Comparison of ENCODE assay signal across 8 mouse cellular contexts in the genomic region with DNA sequence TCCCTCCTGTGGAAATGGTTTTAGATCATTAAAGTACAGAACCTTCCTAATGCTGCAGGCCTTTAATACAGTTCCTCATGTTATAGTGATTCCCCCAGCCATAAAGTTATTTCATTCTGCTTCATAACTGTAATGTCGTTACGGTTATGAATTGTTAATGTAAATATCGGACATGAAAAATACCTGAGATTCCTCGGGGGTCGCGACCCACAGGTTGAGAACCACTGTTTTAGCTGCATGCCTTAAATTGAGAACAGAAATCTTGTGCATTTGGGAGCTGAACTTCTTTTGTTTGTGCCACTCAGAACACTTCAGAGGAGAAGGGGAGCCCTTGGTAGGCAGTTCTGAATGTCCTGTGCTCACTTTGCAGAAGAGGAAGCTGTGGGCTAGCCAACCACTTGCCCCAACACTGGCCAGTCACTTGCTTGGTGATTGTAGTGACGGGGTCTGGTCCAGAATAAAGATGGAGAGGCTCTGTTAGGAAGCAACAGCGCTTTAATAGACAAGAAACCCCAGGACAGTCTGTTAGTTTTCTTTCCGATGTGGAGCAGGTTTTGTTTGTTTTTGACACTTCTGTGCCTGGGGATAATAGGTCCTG. TPM values are rescaled to one million over a fixed set of nuclear protein-coding genes. Genes with fewer than 3 reads are reported as not detected.
A peak's percentile ranks its signal among the peaks of the same experiment; 100 is the strongest.
DNase-seq lines count a peak whose midpoint lies in the region; ATAC-seq and TF ChIP-seq lines count a peak whose summit lies in the region.

No protein-coding gene starts in this region.

- peaks cover 34% of the 10 kb centered on the region for H3K36me3 ChIP-seq in heart, embryonic 12.5 days
- H3K36me3 ChIP-seq in hindbrain, embryonic 10.5 days, result peaks cover 29% of the 10 kb centered on the region
- no peaks in the 10 kb centered on the region for H3K36me3 ChIP-seq in liver, embryonic 12.5 days
- 0 out of 2 replicates have a peak, but pooled peaks cover under 1% of the 10 kb centered on the region for H3K36me3 ChIP-seq in stomach, embryonic 16.5 days (ENCODE audit: control insufficient read depth, insufficient read depth, low read length)

- POLR2A ChIA-PET in Patski (lab: Charles Lee), result interaction anchor here (0.6 kb wide), 1 partner anchor 9 kb away, joined by 3 read pairs; no protein-coding TSS in a partner anchor

- H3K27ac ChIP-seq in heart, embryonic 12.5 days (ENCODE audit: poor library complexity, severe bottlenecking), result peak overlapping the region; percentile 87
- H3K27ac ChIP-seq in hindbrain, embryonic 10.5 days, result peak overlapping the region; percentile 97
- no peak overlapping the region for H3K27ac ChIP-seq in liver, embryonic 12.5 days
- peak overlapping the region; percentile 92; the same call in 1 of the 2 replicates for H3K27ac ChIP-seq in stomach, embryonic 16.5 days (ENCODE audit: low read length)

- no peak for ATAC-seq in heart, embryonic 12.5 days (ENCODE audit: insufficient number of reproducible peaks, low FRiP score)
- ATAC-seq in Patski, result no peak
- ATAC-seq in liver, embryonic 12.5 days, result no peak
- no peak for ATAC-seq in stomach, embryonic 16.5 days (ENCODE audit: insufficient read depth, low FRiP score)

- H3K27me3 ChIP-seq in heart, embryonic 12.5 days (replicated peaks), result no peaks in the 10 kb centered on the region
- H3K27me3 ChIP-seq in Patski, result no peaks in the 10 kb centered on the region
- H3K27me3 ChIP-seq in hindbrain, embryonic 10.5 days (ENCODE audit: insufficient read depth, poor library complexity, severe bottlenecking), result no peaks in the 10 kb centered on the region
- H3K27me3 ChIP-seq in liver, embryonic 12.5 days (replicated peaks), result peaks cover 16% of the 10 kb centered on the region; the same call in 1 of the 2 replicates
- no peaks in the 10 kb centered on the region for H3K27me3 ChIP-seq in stomach, embryonic 16.5 days (ENCODE audit: control insufficient read depth, insufficient read depth, low read length)

- in situ Hi-C loops in Patski (cut with MboI; ENCODE audit: low pct_unique_long_range_greater_than_20kb), result no loop called here

- H3K4me3 ChIP-seq in heart, embryonic 12.5 days, result peak overlapping the region; percentile 72
- H3K4me3 ChIP-seq in hindbrain, embryonic 10.5 days, result peak overlapping the region; percentile 70
- H3K4me3 ChIP-seq in liver, embryonic 12.5 days, result peak overlapping the region; percentile 54
- peak overlapping the region; percentile 66 for H3K4me3 ChIP-seq in stomach, embryonic 16.5 days (replicated peaks; ENCODE audit: low read length)

- CTCF ChIA-PET in Patski (lab: Charles Lee), result interaction anchor here (1.2 to 2.7 kb wide), 3 partner anchors 32 to 45 kb away, joined by 3 to 23 read pairs (median 13); no protein-coding TSS in a partner anchor

- H3K9me3 ChIP-seq in heart, embryonic 12.5 days (replicated peaks), result no peaks in the 10 kb centered on the region; the same call in 1 of the 2 replicates
- no peaks in the 10 kb centered on the region for H3K9me3 ChIP-seq in hindbrain, embryonic 10.5 days
- H3K9me3 ChIP-seq in liver, embryonic 12.5 days (replicated peaks), result no peaks in the 10 kb centered on the region
- no peaks in the 10 kb centered on the region for H3K9me3 ChIP-seq in stomach, embryonic 16.5 days (replicated peaks; ENCODE audit: control insufficient read depth, low read length)

- peak overlapping the region; percentile 84 for H3K4me2 ChIP-seq in heart, embryonic 12.5 days
- peak overlapping the region; percentile 79 for H3K4me2 ChIP-seq in liver, embryonic 12.5 days
- peak overlapping the region; percentile 78 for H3K4me2 ChIP-seq in stomach, embryonic 16.5 days (ENCODE audit: low read depth, low read length)

- no peak for DNase-seq in heart, adult 8-10 months (ENCODE audit: low spot score)
- DNase-seq in Patski (ENCODE audit: low read depth, low spot score), result peak; percentile 3
- peak; percentile 26 for DNase-seq in hindbrain, embryonic 10.5 days (ENCODE audit: low spot score)
- DNase-seq in retina, embryonic 14.5 days (ENCODE audit: low spot score), result no peak
- DNase-seq in adrenal gland, postnatal 14 days, result no peak

- H3K9ac ChIP-seq in heart, embryonic 12.5 days, result peak overlapping the region; percentile 84
- 0 out of 2 replicates have a peak overlapping the region, but pooled peaks have one; percentile 61 for H3K9ac ChIP-seq in liver, embryonic 12.5 days
- H3K9ac ChIP-seq in stomach, embryonic 16.5 days (ENCODE audit: low read length), result peak overlapping the region; percentile 69

- 44% methylated on average over 9 of the region's 9 CpGs for WGBS in heart, embryonic 12.5 days
- WGBS in hindbrain, embryonic 10.5 days, result 44% methylated on average over 9 of the region's 9 CpGs
- WGBS in liver, embryonic 12.5 days (ENCODE audit: insufficient replicate concordance), result 54% methylated on average over 9 of the region's 9 CpGs
- WGBS in stomach, embryonic 16.5 days, result 47% methylated on average over 9 of the region's 9 CpGs

- no peak for TF ChIP-seq CTCF in Patski (IDR thresholded peaks at IDR 0.05)

- peaks cover 38% of the 10 kb centered on the region for H3K4me1 ChIP-seq in heart, embryonic 12.5 days (replicated peaks)
- peaks cover 49% of the 10 kb centered on the region for H3K4me1 ChIP-seq in hindbrain, embryonic 10.5 days (replicated peaks)
- peaks cover 5% of the 10 kb centered on the region for H3K4me1 ChIP-seq in liver, embryonic 12.5 days
- H3K4me1 ChIP-seq in stomach, embryonic 16.5 days (ENCODE audit: control insufficient read depth, insufficient read depth, low read length), result peaks cover 21% of the 10 kb centered on the region

RNA-seq across cellular contexts. Expression of gene Dzip1l, which starts 1.3 kb away (rescaled TPM):
- polyA plus RNA-seq in heart, embryonic 12.5 days (2016; fragmentation: Nextera tagmentation; extraction: Ambion mirVana), result 20.5 and 23.4 TPM in 2 replicates
- 1 to 10 TPM; 3.1 to 5.1 (median 4.0) TPM for total RNA-seq in heart, adult 8-10 months (2022)
- 27.8 TPM for polyA plus RNA-seq in Patski (2021)
- polyA plus RNA-seq in hindbrain, embryonic 10.5 days (2016; fragmentation: Nextera tagmentation; extraction: Ambion mirVana), result 26.8 and 26.9 TPM in 2 replicates
- 2.9 and 3.1 TPM in 2 replicates for polyA plus RNA-seq in liver, embryonic 12.5 days (2016; fragmentation: Nextera tagmentation; extraction: Ambion mirVana)
- 13.3 and 18.3 TPM in 2 replicates for polyA plus RNA-seq in stomach, embryonic 16.5 days (2015; fragmentation: Nextera tagmentation; extraction: Ambion mirVana)
- total RNA-seq in adrenal gland, postnatal 14 days (2021), result 5.1 TPM in 2 replicates

RNA-seq across cellular contexts. Expression of gene A4gnt, which starts 18.3 kb away (rescaled TPM):
- polyA plus RNA-seq in heart, embryonic 12.5 days (2016; fragmentation: Nextera tagmentation; extraction: Ambion mirVana), result not detected in 2 replicates
- total RNA-seq in heart, adult 8-10 months (2022), result not detected
- not detected for polyA plus RNA-seq in Patski (2021)
- not detected in 2 replicates for polyA plus RNA-seq in hindbrain, embryonic 10.5 days (2016; fragmentation: Nextera tagmentation; extraction: Ambion mirVana)
- polyA plus RNA-seq in liver, embryonic 12.5 days (2016; fragmentation: Nextera tagmentation; extraction: Ambion mirVana), result not detected in 2 replicates
- polyA plus RNA-seq in stomach, embryonic 16.5 days (2015; fragmentation: Nextera tagmentation; extraction: Ambion mirVana), result 2.2 and 2.9 TPM in 2 replicates
- total RNA-seq in adrenal gland, postnatal 14 days (2021), result not detected in 2 replicates

RNA-seq across cellular contexts. Expression of gene Dbr1, which starts 55.0 kb away (rescaled TPM):
- polyA plus RNA-seq in heart, embryonic 12.5 days (2016; fragmentation: Nextera tagmentation; extraction: Ambion mirVana), result 18.4 and 20.4 TPM in 2 replicates
- total RNA-seq in heart, adult 8-10 months (2022), result 1 to 10 TPM; 5.2 to 6.7 (median 5.6) TPM
- 18.6 TPM for polyA plus RNA-seq in Patski (2021)
- polyA plus RNA-seq in hindbrain, embryonic 10.5 days (2016; fragmentation: Nextera tagmentation; extraction: Ambion mirVana), result 33.0 and 41.7 TPM in 2 replicates
- polyA plus RNA-seq in liver, embryonic 12.5 days (2016; fragmentation: Nextera tagmentation; extraction: Ambion mirVana), result 26.8 and 31.4 TPM in 2 replicates
- 27.3 and 28.6 TPM in 2 replicates for polyA plus RNA-seq in stomach, embryonic 16.5 days (2015; fragmentation: Nextera tagmentation; extraction: Ambion mirVana)
- total RNA-seq in adrenal gland, postnatal 14 days (2021), result 15.4 and 15.6 TPM in 2 replicates

Comparison
In these comparisons a context has a peak if more than half of its experiments do, and no peak if none do; other contexts are left out.
1. DNase-seq: peak in Patski (single experiment) and hindbrain, embryonic 10.5 days (single experiment); none in heart, adult 8-10 months (single experiment), retina, embryonic 14.5 days (single experiment) and adrenal gland, postnatal 14 days (single experiment).
2. Peak in every context shown above with its lines, with median percentiles within 50 percentile points of each other: H3K4me2 ChIP-seq, H3K4me3 ChIP-seq and H3K9ac ChIP-seq.